Mouse (Mus musculus) CD4-positive, CD25-positive, alpha-beta regulatory T cell, adult 4 months (primary cell): ENCODE measurements at regions not wholly inside any gene's neighbourhood (a gene's known extent, or its start where the extent isn't known, plus 50 kb on each side); places are given as distances from the start of the nearest gene placed in this dataset.
"Not testable (repeated sequence)": the region's sequence is repeated elsewhere in the genome, so short reads cannot be mapped to it uniquely, and the experiment has no call there.

Experiments used
- ATAC-seq: one replicate; pipeline ENCODE4 v1.8.0; 2017

GRCm38 (mm10) chr5:134046086-134046485 lies 53.4 kb upstream of the Castor2 start:
- no peak for ATAC-seq

GRCm38 (mm10) chr5:134042938-134043337 lies 56.6 kb upstream of the Castor2 start:
- ATAC-seq = not testable (repeated sequence)

GRCm38 (mm10) chr5:134027316-134027966 lies 72.1 kb upstream of the Castor2 start:
- no peak for ATAC-seq

- no peak for ATAC-seq
Measured at GRCm38 (mm10) chr5:134019651-134020432, 79.7 kb upstream of the Castor2 start.

GRCm38 (mm10) chr5:134014257-134015163 lies 85.0 kb upstream of the Castor2 start:
- no peak for ATAC-seq

GRCm38 (mm10) chr5:134013206-134013605 lies 86.3 kb upstream of the Castor2 start:
- no peak for ATAC-seq

- ATAC-seq = no peak
Measured at GRCm38 (mm10) chr5:134009843-134010242, 89.7 kb upstream of the Castor2 start.

GRCm38 (mm10) chr5:134007127-134007771 lies 92.3 kb upstream of the Castor2 start:
- no peak for ATAC-seq

GRCm38 (mm10) chr5:134006470-134007126 lies 92.9 kb upstream of the Castor2 start:
- no peak for ATAC-seq

- no peak for ATAC-seq
Measured at GRCm38 (mm10) chr5:134006001-134006400, 93.5 kb upstream of the Castor2 start.

- ATAC-seq = no peak
Measured at GRCm38 (mm10) chr5:134000100-134000499, 99.4 kb upstream of the Castor2 start.

- no peak for ATAC-seq
Measured at GRCm38 (mm10) chr5:133999698-134000097, 99.8 kb upstream of the Castor2 start.

GRCm38 (mm10) chr5:133991994-133992393 lies 107.5 kb upstream of the Castor2 start:
- no peak for ATAC-seq

GRCm38 (mm10) chr5:133991556-133991955 lies 108.0 kb upstream of the Castor2 start:
- no peak for ATAC-seq

GRCm38 (mm10) chr5:133983249-133983966 lies 116.1 kb upstream of the Castor2 start:
- no peak for ATAC-seq

- no peak for ATAC-seq
Measured at GRCm38 (mm10) chr5:133970421-133970914, 129.0 kb upstream of the Castor2 start.

- no peak for ATAC-seq
Measured at GRCm38 (mm10) chr5:133963301-133963700, 136.2 kb upstream of the Castor2 start.

GRCm38 (mm10) chr5:133940841-133941240 lies 158.7 kb upstream of the Castor2 start:
- ATAC-seq = no peak

- no peak for ATAC-seq
Measured at GRCm38 (mm10) chr5:133940030-133940429, 159.5 kb upstream of the Castor2 start.

GRCm38 (mm10) chr5:133937967-133938918 lies 161.3 kb upstream of the Castor2 start:
- no peak for ATAC-seq
